Mouse (Mus musculus): ENCODE measurements around the gene Pbx3. TPM values are rescaled to one million over a fixed set of nuclear protein-coding genes. Genes with fewer than 3 reads are reported as not detected.

Pbx3 gene
- polyA plus RNA-seq, 1 experiment: 3.2 TPM

DNA sequence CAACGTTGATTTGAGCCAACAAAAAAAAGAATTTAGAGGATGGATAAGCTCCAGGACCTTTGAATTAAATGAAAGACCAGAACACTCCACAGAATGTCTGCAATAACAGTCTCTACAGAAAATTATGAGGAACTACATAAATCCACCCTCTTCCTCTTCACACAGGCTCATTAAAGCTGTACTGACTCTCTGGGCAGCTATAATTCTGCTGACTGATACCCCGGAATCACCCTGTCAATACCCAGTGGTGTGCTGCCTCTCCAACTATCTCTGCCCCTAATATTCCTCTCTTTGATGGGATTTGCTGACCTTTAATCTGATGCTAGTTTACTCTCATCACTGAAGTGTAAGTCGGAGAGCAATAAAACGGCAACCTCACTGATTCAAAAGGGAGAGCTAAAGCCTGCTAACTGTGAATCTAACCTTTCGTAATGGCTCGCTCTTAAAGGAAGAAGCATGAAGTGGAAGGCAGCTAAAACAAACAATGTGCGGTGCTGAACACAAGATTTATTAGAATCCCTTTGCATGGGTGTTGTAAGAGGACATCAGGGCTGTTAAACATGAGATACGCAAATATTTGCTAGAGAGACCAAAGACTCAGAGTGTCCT is 137.4 kb downstream of the Pbx3 start:
- no peak for DNase-seq
- H3K4me1 ChIP-seq (replicated peaks; ENCODE audit: control insufficient read depth, insufficient read depth, low read length): no peaks in the 10 kb centered on the region
- H3K27ac ChIP-seq (ENCODE audit: control insufficient read depth, insufficient read depth, low read length): no peak overlapping the region
- TF ChIP-seq CTCF (IDR thresholded peaks at IDR 0.05; ENCODE audit: borderline replicate concordance, control insufficient read depth, extremely low read depth, insufficient read depth, low read length, poor library complexity): no peak
- TF ChIP-seq POLR2A (IDR thresholded peaks at IDR 0.05; ENCODE audit: control insufficient read depth, extremely low read depth, insufficient read depth, low read length, poor library complexity): no peak
- H3K4me3 ChIP-seq (ENCODE audit: control insufficient read depth, insufficient read depth, low read length): no peak overlapping the region
- 40% methylated on average over 8 of the region's 8 CpGs for WGBS
- no peaks in the 10 kb centered on the region for H3K36me3 ChIP-seq (ENCODE audit: control insufficient read depth, insufficient read depth, low read length)
- no peaks in the 10 kb centered on the region for H3K27me3 ChIP-seq (ENCODE audit: control insufficient read depth, insufficient read depth, low read length)

DNA sequence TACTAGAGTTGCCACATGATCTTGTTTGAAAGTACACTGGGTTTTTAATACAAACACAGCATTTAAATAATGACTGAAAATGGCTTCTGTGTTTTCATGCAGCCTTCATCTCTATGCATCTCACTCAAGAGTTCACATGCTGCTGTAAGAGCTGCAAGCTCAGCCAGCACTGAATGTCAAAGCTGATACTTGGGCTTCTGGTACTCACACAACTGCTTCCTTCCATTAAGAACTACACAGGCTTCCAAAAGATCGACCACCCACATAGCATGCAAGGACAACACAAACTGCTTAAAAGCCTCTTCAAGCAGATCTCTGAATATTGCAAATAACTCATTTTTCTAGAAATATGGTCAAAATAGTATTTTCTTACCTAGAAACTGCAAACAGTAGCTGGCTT is 138.7 kb downstream of the Pbx3 start:
- DNase-seq: no peak
- H3K27ac ChIP-seq (ENCODE audit: control insufficient read depth, insufficient read depth, low read length): no peak overlapping the region
- 97% methylated on average over 1 of the region's 1 CpGs for WGBS
- H3K4me1 ChIP-seq (replicated peaks; ENCODE audit: control insufficient read depth, insufficient read depth, low read length): no peaks in the 10 kb centered on the region
- no peak for TF ChIP-seq POLR2A (IDR thresholded peaks at IDR 0.05; ENCODE audit: control insufficient read depth, extremely low read depth, insufficient read depth, low read length, poor library complexity)
- TF ChIP-seq CTCF (IDR thresholded peaks at IDR 0.05; ENCODE audit: borderline replicate concordance, control insufficient read depth, extremely low read depth, insufficient read depth, low read length, poor library complexity): no peak
- no peak overlapping the region for H3K4me3 ChIP-seq (ENCODE audit: control insufficient read depth, insufficient read depth, low read length)
- no peaks in the 10 kb centered on the region for H3K27me3 ChIP-seq (ENCODE audit: control insufficient read depth, insufficient read depth, low read length)
- H3K36me3 ChIP-seq (ENCODE audit: control insufficient read depth, insufficient read depth, low read length): no peaks in the 10 kb centered on the region

DNA sequence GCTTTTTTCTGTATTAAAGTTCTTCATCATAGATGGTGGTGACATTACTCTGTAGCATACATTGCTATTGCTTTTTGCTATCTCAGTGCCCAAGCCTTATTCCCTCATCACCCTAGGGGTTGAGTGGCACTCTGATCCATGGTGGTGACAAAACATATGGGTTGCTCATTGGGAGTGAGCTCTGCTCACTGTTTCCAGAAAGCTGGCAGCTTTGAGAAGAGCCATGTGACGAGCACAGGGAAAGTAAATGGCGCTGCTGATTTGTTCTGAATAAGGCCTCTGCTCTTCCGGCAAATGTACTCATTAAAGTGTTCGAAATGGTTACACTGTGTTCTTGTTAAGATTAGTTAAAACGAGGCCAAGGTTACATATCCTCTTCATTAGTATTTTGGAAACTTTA is 139.7 kb downstream of the Pbx3 start:
- Histone ChIP-seq H3K4me1 (replicated peaks; ENCODE audit: control insufficient read depth, insufficient read depth, low read length) (no peaks in the 10 kb centered on the region), H3K27me3 (ENCODE audit: control insufficient read depth, insufficient read depth, low read length) (no peaks in the 10 kb centered on the region), H3K27ac (ENCODE audit: control insufficient read depth, insufficient read depth, low read length) (no peak overlapping the region), H3K36me3 (ENCODE audit: control insufficient read depth, insufficient read depth, low read length) (no peaks in the 10 kb centered on the region), H3K4me3 (ENCODE audit: control insufficient read depth, insufficient read depth, low read length) (no peak overlapping the region)
- 95% methylated on average over 5 of the region's 5 CpGs for WGBS
- no peak for DNase-seq
- TF ChIP-seq CTCF (IDR thresholded peaks at IDR 0.05; ENCODE audit: borderline replicate concordance, control insufficient read depth, extremely low read depth, insufficient read depth, low read length, poor library complexity) (no peak), POLR2A (IDR thresholded peaks at IDR 0.05; ENCODE audit: control insufficient read depth, extremely low read depth, insufficient read depth, low read length, poor library complexity) (no peak)

DNA sequence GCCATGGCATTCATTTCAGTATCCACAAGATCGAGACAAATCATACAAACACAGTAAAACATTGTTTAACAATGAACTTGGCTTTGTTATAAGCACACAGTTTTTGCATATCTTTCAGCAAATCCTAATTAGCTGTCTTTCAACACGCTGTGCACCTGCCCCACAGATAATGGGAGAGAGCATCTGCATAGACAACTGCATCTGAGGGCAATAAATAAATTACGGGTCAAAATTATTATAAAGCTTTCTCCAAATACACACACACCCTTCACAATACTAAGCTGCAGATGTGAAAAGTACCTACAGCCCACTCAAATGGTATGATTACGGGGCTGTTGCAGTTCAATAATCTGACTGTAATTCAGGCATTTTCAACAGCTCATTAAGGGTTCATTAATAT is 145.3 kb downstream of the Pbx3 start:
- DNase-seq: no peak
- Histone ChIP-seq H3K36me3 (ENCODE audit: control insufficient read depth, insufficient read depth, low read length) (no peaks in the 10 kb centered on the region), H3K4me3 (ENCODE audit: control insufficient read depth, insufficient read depth, low read length) (no peak overlapping the region), H3K27me3 (ENCODE audit: control insufficient read depth, insufficient read depth, low read length) (no peaks in the 10 kb centered on the region), H3K27ac (ENCODE audit: control insufficient read depth, insufficient read depth, low read length) (no peak overlapping the region), H3K4me1 (replicated peaks; ENCODE audit: control insufficient read depth, insufficient read depth, low read length) (no peaks in the 10 kb centered on the region)
- no peak for TF ChIP-seq CTCF (IDR thresholded peaks at IDR 0.05; ENCODE audit: borderline replicate concordance, control insufficient read depth, extremely low read depth, insufficient read depth, low read length, poor library complexity)
- WGBS: 93% methylated on average over 4 of the region's 4 CpGs

DNA sequence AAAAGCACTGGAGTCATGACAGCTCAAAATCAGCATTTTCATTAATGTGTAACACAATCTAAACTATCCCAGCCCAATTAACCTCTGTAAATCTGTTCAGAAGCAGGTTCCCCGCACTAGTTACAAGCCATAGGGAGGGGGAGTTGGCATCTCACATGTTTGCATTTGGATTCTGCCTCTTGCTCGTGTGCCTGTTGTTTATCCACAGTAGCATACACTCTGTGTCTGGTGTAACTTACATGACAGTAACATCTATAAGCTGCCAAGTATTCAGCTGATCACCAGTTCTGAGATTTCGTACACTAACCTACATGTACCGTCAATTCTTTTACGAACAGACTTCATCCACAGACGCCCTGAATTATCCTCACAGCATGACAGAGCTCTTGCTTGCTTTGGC is 147.5 kb downstream of the Pbx3 start:
- H3K36me3 ChIP-seq (ENCODE audit: control insufficient read depth, insufficient read depth, low read length): no peaks in the 10 kb centered on the region
- no peaks in the 10 kb centered on the region for H3K27me3 ChIP-seq (ENCODE audit: control insufficient read depth, insufficient read depth, low read length)
- TF ChIP-seq POLR2A (IDR thresholded peaks at IDR 0.05; ENCODE audit: control insufficient read depth, extremely low read depth, insufficient read depth, low read length, poor library complexity): no peak
- TF ChIP-seq CTCF (IDR thresholded peaks at IDR 0.05; ENCODE audit: borderline replicate concordance, control insufficient read depth, extremely low read depth, insufficient read depth, low read length, poor library complexity): no peak
- H3K4me1 ChIP-seq (replicated peaks; ENCODE audit: control insufficient read depth, insufficient read depth, low read length): no peaks in the 10 kb centered on the region
- H3K4me3 ChIP-seq (ENCODE audit: control insufficient read depth, insufficient read depth, low read length): no peak overlapping the region
- no peak overlapping the region for H3K27ac ChIP-seq (ENCODE audit: control insufficient read depth, insufficient read depth, low read length)
- no peak for DNase-seq
- 91% methylated on average over 6 of the region's 6 CpGs for WGBS

DNA sequence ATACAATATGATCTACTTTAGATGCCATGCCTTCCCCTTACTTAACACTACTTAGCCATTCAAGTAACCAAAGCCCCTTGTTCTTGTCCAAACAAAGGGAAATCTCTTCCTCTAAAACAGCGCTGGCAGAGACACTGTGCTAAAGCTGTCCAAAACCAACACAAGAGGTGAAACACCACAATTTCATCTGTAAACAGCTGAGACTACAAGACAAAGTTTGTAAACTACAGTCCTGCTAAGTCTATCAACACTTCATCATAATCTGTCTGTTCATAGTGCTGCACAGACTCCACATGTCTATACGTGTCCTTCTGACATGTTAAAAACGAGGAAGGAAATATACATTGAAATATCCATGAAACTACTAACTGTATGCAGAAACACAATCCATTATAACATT is 151.5 kb downstream of the Pbx3 start:
- H3K4me1 ChIP-seq (replicated peaks; ENCODE audit: control insufficient read depth, insufficient read depth, low read length): no peaks in the 10 kb centered on the region
- no peak for TF ChIP-seq CTCF (IDR thresholded peaks at IDR 0.05; ENCODE audit: borderline replicate concordance, control insufficient read depth, extremely low read depth, insufficient read depth, low read length, poor library complexity)
- no peak for TF ChIP-seq POLR2A (IDR thresholded peaks at IDR 0.05; ENCODE audit: control insufficient read depth, extremely low read depth, insufficient read depth, low read length, poor library complexity)
- H3K36me3 ChIP-seq (ENCODE audit: control insufficient read depth, insufficient read depth, low read length): no peaks in the 10 kb centered on the region
- H3K27ac ChIP-seq (ENCODE audit: control insufficient read depth, insufficient read depth, low read length): no peak overlapping the region
- WGBS: 94% methylated on average over 3 of the region's 3 CpGs
- DNase-seq: no peak
- no peak overlapping the region for H3K4me3 ChIP-seq (ENCODE audit: control insufficient read depth, insufficient read depth, low read length)
- no peaks in the 10 kb centered on the region for H3K27me3 ChIP-seq (ENCODE audit: control insufficient read depth, insufficient read depth, low read length)

DNA sequence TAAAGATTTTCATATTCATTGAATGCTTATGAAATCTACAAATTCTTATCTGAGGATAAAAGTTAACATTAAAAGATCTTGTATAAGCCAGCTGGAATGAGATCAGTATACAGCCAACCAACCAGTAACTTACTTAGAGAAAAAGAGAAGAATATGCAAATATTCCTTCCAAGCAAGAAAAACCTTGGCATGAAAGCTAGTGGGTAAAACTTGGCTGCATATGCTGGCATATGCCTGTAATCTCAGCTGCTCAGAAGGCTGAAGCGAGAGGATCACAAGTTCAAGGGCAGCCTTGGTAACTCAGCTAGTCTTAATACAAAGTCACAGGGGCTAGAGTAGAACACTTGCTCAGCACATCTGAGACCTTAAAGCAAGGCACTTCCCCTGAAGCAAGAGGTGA is 153.8 kb downstream of the Pbx3 start:
- H3K27ac ChIP-seq (ENCODE audit: control insufficient read depth, insufficient read depth, low read length): no peak overlapping the region
- no peak for DNase-seq
- no peak overlapping the region for H3K4me3 ChIP-seq (ENCODE audit: control insufficient read depth, insufficient read depth, low read length)
- no peaks in the 10 kb centered on the region for H3K27me3 ChIP-seq (ENCODE audit: control insufficient read depth, insufficient read depth, low read length)
- 97% methylated on average over 1 of the region's 1 CpGs for WGBS
- no peaks in the 10 kb centered on the region for H3K4me1 ChIP-seq (replicated peaks; ENCODE audit: control insufficient read depth, insufficient read depth, low read length)
- no peak for TF ChIP-seq CTCF (IDR thresholded peaks at IDR 0.05; ENCODE audit: borderline replicate concordance, control insufficient read depth, extremely low read depth, insufficient read depth, low read length, poor library complexity)
- no peak for TF ChIP-seq POLR2A (IDR thresholded peaks at IDR 0.05; ENCODE audit: control insufficient read depth, extremely low read depth, insufficient read depth, low read length, poor library complexity)
- no peaks in the 10 kb centered on the region for H3K36me3 ChIP-seq (ENCODE audit: control insufficient read depth, insufficient read depth, low read length)

All from thymus, adult 2 months (tissue).